Mouse (Mus musculus): Measurements from ENCODE around the gene Krba1. TPM values are rescaled to one million over a fixed set of nuclear protein-coding genes. Genes with fewer than 3 reads are reported as not detected.

The Krba1 gene
- total and polyA plus RNA-seq, 3 experiments: 16.1 to 21.0 (median 20.6) TPM

GRCm38 (mm10) chr6:48424074-48424473 lies 28.7 kb downstream of the Krba1 start:
- no peak for TF ChIP-seq CTCF (IDR thresholded peaks at IDR 0.05)
- no peak for DNase-seq
- H3K79me2 ChIP-seq (replicated peaks; ENCODE audit: control insufficient read depth, insufficient read depth, low read length): no peaks in the 10 kb centered on the region
- H3K4me1 ChIP-seq (ENCODE audit: control insufficient read depth, insufficient read depth, low read length): peaks cover 4% of the 10 kb centered on the region; the same call in 1 of the 2 replicates
- no peak overlapping the region for H3K4me3 ChIP-seq
- no peak overlapping the region for H3K27ac ChIP-seq
- intact Hi-C loops (cut with DNase I): no loop called here
- H3K9ac ChIP-seq (ENCODE audit: low read depth, low read length): no peak overlapping the region
- no peaks in the 10 kb centered on the region for H3K36me3 ChIP-seq (ENCODE audit: control insufficient read depth, insufficient read depth, low read length)
- H3K27me3 ChIP-seq (ENCODE audit: control insufficient read depth, insufficient read depth, low read length): no peaks in the 10 kb centered on the region
- WGBS: 71% methylated on average over 5 of the region's 5 CpGs

GRCm38 (mm10) chr6:48426956-48427355 lies 31.6 kb downstream of the Krba1 start:
- H3K27ac ChIP-seq: no peak overlapping the region
- no peaks in the 10 kb centered on the region for H3K79me2 ChIP-seq (replicated peaks; ENCODE audit: control insufficient read depth, insufficient read depth, low read length)
- TF ChIP-seq CTCF (IDR thresholded peaks at IDR 0.05) (no peak), POLR2A (IDR thresholded peaks at IDR 0.05; ENCODE audit: insufficient read depth, low read depth, low read length) (no peak), EP300 (IDR thresholded peaks at IDR 0.05; ENCODE audit: insufficient read depth, low read depth, low read length) (no peak)
- no peak for DNase-seq
- H3K9ac ChIP-seq (ENCODE audit: low read depth, low read length): no peak overlapping the region
- H3K27me3 ChIP-seq (ENCODE audit: control insufficient read depth, insufficient read depth, low read length): no peaks in the 10 kb centered on the region
- H3K4me1 ChIP-seq (ENCODE audit: control insufficient read depth, insufficient read depth, low read length): no peaks in the 10 kb centered on the region; the same call in 1 of the 2 replicates
- H3K4me3 ChIP-seq: no peak overlapping the region
- intact Hi-C loops (cut with DNase I): no loop called here
- WGBS: 77% methylated on average over 5 of the region's 5 CpGs
- H3K36me3 ChIP-seq (ENCODE audit: control insufficient read depth, insufficient read depth, low read length): no peaks in the 10 kb centered on the region

- Histone ChIP-seq H3K79me2 (replicated peaks; ENCODE audit: control insufficient read depth, insufficient read depth, low read length) (no peaks in the 10 kb centered on the region), H3K36me3 (ENCODE audit: control insufficient read depth, insufficient read depth, low read length) (no peaks in the 10 kb centered on the region), H3K4me3 (no peak overlapping the region), H3K27me3 (ENCODE audit: control insufficient read depth, insufficient read depth, low read length) (no peaks in the 10 kb centered on the region), H3K9ac (ENCODE audit: low read depth, low read length) (no peak overlapping the region), H3K27ac (no peak overlapping the region), H3K4me1 (ENCODE audit: control insufficient read depth, insufficient read depth, low read length) (peaks cover 3% of the 10 kb centered on the region)
- intact Hi-C loops (cut with DNase I): no loop called here
- TF ChIP-seq EP300 (IDR thresholded peaks at IDR 0.05; ENCODE audit: insufficient read depth, low read depth, low read length): no peak
- no peak for TF ChIP-seq POLR2A (IDR thresholded peaks at IDR 0.05; ENCODE audit: insufficient read depth, low read depth, low read length)
- TF ChIP-seq CTCF (IDR thresholded peaks at IDR 0.05): no peak
- WGBS: 61% methylated on average over 4 of the region's 4 CpGs
- no peak for DNase-seq
These were observed 33.6 kb downstream of the Krba1 start for GRCm38 (mm10) chr6:48428769-48429557.

GRCm38 (mm10) chr6:48430748-48431147 lies 35.4 kb downstream of the Krba1 start:
- H3K4me1 ChIP-seq (ENCODE audit: control insufficient read depth, insufficient read depth, low read length): peaks cover 3% of the 10 kb centered on the region
- 77% methylated on average over 5 of the region's 5 CpGs for WGBS
- no peaks in the 10 kb centered on the region for H3K36me3 ChIP-seq (ENCODE audit: control insufficient read depth, insufficient read depth, low read length)
- H3K4me3 ChIP-seq: no peak overlapping the region
- DNase-seq: no peak
- no peaks in the 10 kb centered on the region for H3K27me3 ChIP-seq (ENCODE audit: control insufficient read depth, insufficient read depth, low read length)
- H3K79me2 ChIP-seq (replicated peaks; ENCODE audit: control insufficient read depth, insufficient read depth, low read length): no peaks in the 10 kb centered on the region
- intact Hi-C loops (cut with DNase I): no loop called here
- no peak overlapping the region for H3K27ac ChIP-seq
- no peak for TF ChIP-seq CTCF (IDR thresholded peaks at IDR 0.05)
- no peak for TF ChIP-seq POLR2A (IDR thresholded peaks at IDR 0.05; ENCODE audit: insufficient read depth, low read depth, low read length)
- no peak for TF ChIP-seq EP300 (IDR thresholded peaks at IDR 0.05; ENCODE audit: insufficient read depth, low read depth, low read length)
- H3K9ac ChIP-seq (ENCODE audit: low read depth, low read length): no peak overlapping the region

- DNase-seq: no peak
- Histone ChIP-seq H3K79me2 (replicated peaks; ENCODE audit: control insufficient read depth, insufficient read depth, low read length) (no peaks in the 10 kb centered on the region), H3K4me1 (ENCODE audit: control insufficient read depth, insufficient read depth, low read length) (peaks cover 3% of the 10 kb centered on the region), H3K27ac (no peak overlapping the region), H3K9ac (ENCODE audit: low read depth, low read length) (no peak overlapping the region), H3K27me3 (ENCODE audit: control insufficient read depth, insufficient read depth, low read length) (no peaks in the 10 kb centered on the region), H3K4me3 (no peak overlapping the region), H3K36me3 (ENCODE audit: control insufficient read depth, insufficient read depth, low read length) (no peaks in the 10 kb centered on the region)
- intact Hi-C loops (cut with DNase I): no loop called here
- TF ChIP-seq CTCF (IDR thresholded peaks at IDR 0.05) (no peak), POLR2A (IDR thresholded peaks at IDR 0.05; ENCODE audit: insufficient read depth, low read depth, low read length) (no peak), EP300 (IDR thresholded peaks at IDR 0.05; ENCODE audit: insufficient read depth, low read depth, low read length) (no peak)
- 34% methylated on average over 12 of the region's 12 CpGs for WGBS
These were observed 37.8 kb downstream of the Krba1 start for GRCm38 (mm10) chr6:48432893-48433816.

GRCm38 (mm10) chr6:48434651-48435050 lies 39.3 kb downstream of the Krba1 start:
- intact Hi-C loops (cut with DNase I): no loop called here
- Histone ChIP-seq H3K27ac (no peak overlapping the region), H3K4me1 (ENCODE audit: control insufficient read depth, insufficient read depth, low read length) (peaks cover 3% of the 10 kb centered on the region), H3K27me3 (ENCODE audit: control insufficient read depth, insufficient read depth, low read length) (no peaks in the 10 kb centered on the region), H3K9ac (ENCODE audit: low read depth, low read length) (no peak overlapping the region), H3K36me3 (ENCODE audit: control insufficient read depth, insufficient read depth, low read length) (no peaks in the 10 kb centered on the region), H3K79me2 (replicated peaks; ENCODE audit: control insufficient read depth, insufficient read depth, low read length) (no peaks in the 10 kb centered on the region), H3K4me3 (no peak overlapping the region)
- WGBS: 77% methylated on average over 6 of the region's 6 CpGs
- TF ChIP-seq CTCF (IDR thresholded peaks at IDR 0.05) (no peak), POLR2A (IDR thresholded peaks at IDR 0.05; ENCODE audit: insufficient read depth, low read depth, low read length) (no peak), EP300 (IDR thresholded peaks at IDR 0.05; ENCODE audit: insufficient read depth, low read depth, low read length) (no peak)
- no peak for DNase-seq
